Mouse (Mus musculus) heart, postnatal 0 days (tissue): ENCODE results near the gene Stard3.

Experiments
- CTCF ChIP-seq: IDR thresholded peaks from 2 replicates; pipeline ENCODE4 v1.5.1; 2016; ENCODE audit warnings: antibody characterized with exemption, control low read depth, low read depth
- EP300 ChIP-seq: IDR thresholded peaks from 2 replicates; pipeline ENCODE4 v1.6.1; 2016; ENCODE audit warnings: antibody characterized with exemption, low read depth

GRCm38 (mm10) chr11:98322159-98322558 is 36.0 kb upstream of the Stard3 start:
- TF ChIP-seq CTCF (no peak), EP300 (no peak)
